Mouse (Mus musculus): ENCODE results near the gene Pcsk7.

- TF ChIP-seq CTCF (IDR thresholded peaks at IDR 0.05; ENCODE audit: low read depth) = no peak
- no peak for TF ChIP-seq EP300 (IDR thresholded peaks at IDR 0.05; ENCODE audit: low read depth)
Observed at GRCm38 (mm10) chr9:45958023-45958670, 51.9 kb downstream of the Pcsk7 start.
